Mouse (Mus musculus) small intestine, adult 2 months (tissue): ENCODE results near the gene Ttc7b. TPM values are rescaled to one million over a fixed set of nuclear protein-coding genes. Genes with fewer than 3 reads are reported as not detected.

Experiments
- H3K27ac ChIP-seq: fragments of 200-500 bp; 2 replicates; pipeline ENCODE4 v1.5.1; 2012; ENCODE audit warnings: low read depth, low read length, control low read depth, inconsistent platforms; ENCODE audit not compliant: insufficient read depth
- H3K27me3 ChIP-seq: fragments of 200-500 bp; 2 replicates; pipeline ENCODE4 v1.6.1; 2012; ENCODE audit warnings: mild to moderate bottlenecking, moderate library complexity, low read length, inconsistent platforms; ENCODE audit not compliant: control insufficient read depth, insufficient read depth
- H3K36me3 ChIP-seq: fragments of 200-500 bp; 2 replicates; pipeline ENCODE4 v1.6.1; 2012; ENCODE audit warnings: mild to moderate bottlenecking, low read length, control low read depth, inconsistent platforms; ENCODE audit not compliant: control insufficient read depth, insufficient read depth
- H3K4me1 ChIP-seq: fragments of 200-500 bp; 2 replicates; pipeline ENCODE4 v1.6.1; 2012; ENCODE audit warnings: low read length, inconsistent platforms, mixed read lengths; ENCODE audit not compliant: control insufficient read depth, insufficient read depth, insufficient read length
- H3K4me3 ChIP-seq: fragments of 200-500 bp; 2 replicates; pipeline ENCODE4 v1.5.1; 2012; ENCODE audit warnings: low read depth, mild to moderate bottlenecking, control low read depth, inconsistent platforms, low read length, moderate library complexity
- CTCF ChIP-seq: fragments of 200-500 bp; IDR thresholded peaks from 2 replicates; pipeline ENCODE4 v1.5.1; 2012; ENCODE audit warnings: low read depth, mild to moderate bottlenecking, control low read depth, inconsistent platforms, low read length, moderate library complexity, mixed read lengths; ENCODE audit not compliant: insufficient replicate concordance, insufficient read length; ENCODE audit errors: extremely low read depth
- POLR2A ChIP-seq: fragments of 200-500 bp; IDR thresholded peaks from 2 replicates; pipeline ENCODE4 v1.6.1; 2012; ENCODE audit warnings: low read depth, mild to moderate bottlenecking, control low read depth, inconsistent platforms, low read length, moderate library complexity
- WGBS: fragments of 180-500 bp; shearing (Covaris S2); methylation state at CpG from one replicate; pipeline ENCODE4 v1.1.7; 2018; 5-methylcytosine and 5-hydroxymethylcytosine counted together
- polyA plus RNA-seq: library from polyadenylated mRNA; depleted of rRNA; stranded (reverse); fragments of >200 nt; gene quantifications from 2 replicates; pipeline ENCODE4 v1.2.3, GENCODE M21; 2012

Ttc7b gene
- polyA plus RNA-seq, 1 experiment, result 13.0 TPM

DNA sequence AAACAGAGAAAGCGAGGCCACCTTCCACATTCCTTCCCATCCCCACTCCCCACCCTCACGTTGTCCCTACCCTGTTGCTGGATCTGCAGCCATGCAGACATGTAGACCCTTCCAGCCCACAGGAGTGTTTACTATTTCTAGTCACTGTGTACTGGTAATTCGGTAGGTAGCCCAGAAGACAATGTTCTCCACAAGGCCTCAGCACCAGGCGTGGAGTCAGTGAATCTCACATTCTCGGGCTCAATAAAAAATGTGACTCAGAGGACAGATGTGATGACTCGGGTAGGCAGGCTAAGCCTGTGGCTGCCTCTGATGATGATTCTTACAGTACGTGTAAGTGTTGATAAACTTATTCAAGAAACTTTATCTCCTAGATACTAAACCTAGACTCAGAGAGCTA lies 147.8 kb downstream of the Ttc7b start:
- no peak for TF ChIP-seq CTCF
- TF ChIP-seq POLR2A, result no peak
- Histone ChIP-seq H3K27me3 (no peaks in the 10 kb centered on the region), H3K4me3 (no peak overlapping the region), H3K4me1 (no peaks in the 10 kb centered on the region; the same call in 1 of the 2 replicates), H3K36me3 (peaks cover 4% of the 10 kb centered on the region), H3K27ac (no peak overlapping the region)
- WGBS, result 65% methylated on average over 7 of the region's 7 CpGs

DNA sequence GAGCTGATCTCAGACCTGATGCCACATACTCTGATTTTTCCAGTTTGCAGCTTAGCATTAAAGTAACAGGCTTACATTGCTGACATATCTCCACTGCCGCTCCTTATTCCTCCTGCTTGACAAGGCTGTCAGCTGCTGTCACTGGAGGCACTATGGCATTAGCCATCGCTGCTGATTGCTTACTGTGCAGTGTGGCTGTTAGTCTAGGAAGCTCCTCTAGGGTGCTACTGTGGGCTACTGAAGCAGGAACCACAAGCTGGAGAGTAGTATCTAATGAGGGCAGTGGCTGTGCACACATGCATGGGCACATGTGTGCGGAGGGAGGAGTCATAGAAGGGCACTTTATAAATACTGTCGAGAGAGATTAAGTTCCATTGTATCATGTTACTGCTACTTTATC lies 148.6 kb downstream of the Ttc7b start:
- WGBS, result 77% methylated on average over 4 of the region's 4 CpGs
- Histone ChIP-seq H3K27me3 (no peaks in the 10 kb centered on the region), H3K4me1 (no peaks in the 10 kb centered on the region; the same call in 1 of the 2 replicates), H3K4me3 (no peak overlapping the region), H3K36me3 (peaks cover 4% of the 10 kb centered on the region), H3K27ac (no peak overlapping the region)
- no peak for TF ChIP-seq POLR2A
- no peak for TF ChIP-seq CTCF

- Histone ChIP-seq H3K27me3 (no peaks in the 10 kb centered on the region), H3K4me1 (no peaks in the 10 kb centered on the region; the same call in 1 of the 2 replicates), H3K27ac (no peak overlapping the region), H3K4me3 (no peak overlapping the region), H3K36me3 (peaks cover 4% of the 10 kb centered on the region)
- 80% methylated on average over 2 of the region's 2 CpGs for WGBS
- TF ChIP-seq POLR2A (no peak), CTCF (no peak)
Measured at GRCm38 (mm10) chr12:100369786-100370185, 150.8 kb downstream of the Ttc7b start.

- H3K36me3 ChIP-seq, result peaks cover 4% of the 10 kb centered on the region
Measured at GRCm38 (mm10) chr12:100369220-100369619, 151.4 kb downstream of the Ttc7b start.

GRCm38 (mm10) chr12:100361330-100361729 lies 159.3 kb downstream of the Ttc7b start:
- 83% methylated on average over 12 of the region's 12 CpGs for WGBS
- TF ChIP-seq CTCF (no peak), POLR2A (no peak)
- H3K27me3 ChIP-seq, result no peaks in the 10 kb centered on the region

More at GRCm38 (mm10) chr12:100369220-100369619, 151.4 kb downstream of the Ttc7b start:
- no peak for TF ChIP-seq POLR2A
- TF ChIP-seq CTCF, result no peak
- no peaks in the 10 kb centered on the region for H3K27me3 ChIP-seq
- no peak overlapping the region for H3K27ac ChIP-seq
- no peak overlapping the region for H3K4me3 ChIP-seq
- 18% methylated on average over 3 of the region's 3 CpGs for WGBS
- H3K4me1 ChIP-seq, result no peaks in the 10 kb centered on the region; the same call in 1 of the 2 replicates

GRCm38 (mm10) chr12:100358040-100358620 lies 162.5 kb downstream of the Ttc7b start:
- TF ChIP-seq POLR2A (no peak), CTCF (no peak)
- H3K36me3 ChIP-seq, result no peaks in the 10 kb centered on the region
- no peaks in the 10 kb centered on the region for H3K27me3 ChIP-seq
- no peak overlapping the region for H3K4me3 ChIP-seq
- peak overlapping the region; percentile 67 for H3K27ac ChIP-seq
- WGBS, result 30% methylated on average over 6 of the region's 6 CpGs
- peaks cover 17% of the 10 kb centered on the region; the same call in 1 of the 2 replicates for H3K4me1 ChIP-seq

More at GRCm38 (mm10) chr12:100361330-100361729, 159.3 kb downstream of the Ttc7b start:
- Histone ChIP-seq H3K27ac (no peak overlapping the region), H3K4me1 (peaks cover 17% of the 10 kb centered on the region; the same call in 1 of the 2 replicates), H3K4me3 (no peak overlapping the region), H3K36me3 (no peaks in the 10 kb centered on the region)

GRCm38 (mm10) chr12:100356407-100356806 lies 164.2 kb downstream of the Ttc7b start:
- no peak for TF ChIP-seq POLR2A
- TF ChIP-seq CTCF, result no peak
- H3K36me3 ChIP-seq, result no peaks in the 10 kb centered on the region
- no peaks in the 10 kb centered on the region for H3K27me3 ChIP-seq
- WGBS, result 63% methylated on average over 7 of the region's 7 CpGs
- peaks cover 17% of the 10 kb centered on the region; the same call in 1 of the 2 replicates for H3K4me1 ChIP-seq
- no peak overlapping the region for H3K4me3 ChIP-seq
- 0 out of 2 replicates have a peak overlapping the region, but pooled peaks have one; percentile 14 for H3K27ac ChIP-seq
